Mouse (Mus musculus) CH12.LX (cell line): ENCODE data around the gene Sptbn1. TPM values are rescaled to one million over a fixed set of nuclear protein-coding genes. Genes with fewer than 3 reads are reported as not detected.

Experiments used
- DNase-seq: peaks from one replicate; pipeline ENCODE4 v3.0.0-alpha.2; 2013; ENCODE audit errors: extremely low read depth
- H3K27ac ChIP-seq: 2 replicates; pipeline ENCODE4 v1.5.1; 2012; ENCODE audit warnings: low read depth, mild to moderate bottlenecking, control low read depth, moderate library complexity; ENCODE audit not compliant: insufficient read depth
- H3K27me3 ChIP-seq: replicated peaks from 2 replicates; pipeline ENCODE3; 2012; ENCODE audit warnings: inconsistent platforms
- H3K36me3 ChIP-seq, 2 experiments: replicated peaks in 1 of 2; 2 replicates each; pipeline versions ENCODE3 to v1.6.1; 2012; ENCODE audit warnings: inconsistent platforms in 1 of 2, low read length in 1 of 2, mild to moderate bottlenecking in 1 of 2, mixed read lengths in 1 of 2, moderate library complexity in 1 of 2; ENCODE audit not compliant: control insufficient read depth in 1 of 2, insufficient read depth in 1 of 2
- H3K4me1 ChIP-seq, 2 experiments: 2 replicates each; pipeline ENCODE4 v1.6.1; 2012; ENCODE audit warnings: inconsistent platforms in 1 of 2, moderate library complexity in 1 of 2; ENCODE audit not compliant: insufficient read depth in 2 of 2, control insufficient read depth in 1 of 2
- H3K4me2 ChIP-seq: 2 replicates; pipeline ENCODE4 v1.6.1; 2012; ENCODE audit warnings: low read depth, mild to moderate bottlenecking, control low read depth; ENCODE audit not compliant: poor library complexity, insufficient read depth, severe bottlenecking
- H3K4me3 ChIP-seq, 3 experiments: fragments of 150-350 bp in 1 of 3; sonication (generic) in 1 of 3; replicated peaks in 1 of 3; 2 replicates each; pipeline versions ENCODE3 to v1.5.1; 2011 to 2012; ENCODE audit warnings: low read depth in 2 of 3, low read length in 2 of 3, mild to moderate bottlenecking in 2 of 3, moderate library complexity in 2 of 3, control low read depth in 1 of 3, improper control_type of control experiment in 1 of 3, inconsistent platforms in 1 of 3, mixed read lengths in 1 of 3; ENCODE audit not compliant: poor library complexity in 1 of 3
- H3K79me2 ChIP-seq: replicated peaks from 2 replicates; pipeline ENCODE4 v1.6.1; 2012; ENCODE audit warnings: mild to moderate bottlenecking, moderate library complexity; ENCODE audit not compliant: control insufficient read depth, poor library complexity, insufficient read depth, severe bottlenecking; ENCODE audit errors: extremely low read depth
- H3K9ac ChIP-seq: 2 replicates; pipeline ENCODE4 v1.6.1; 2012; ENCODE audit warnings: low read depth, mild to moderate bottlenecking, control low read depth, moderate library complexity; ENCODE audit not compliant: insufficient read depth
- H3K9me3 ChIP-seq: replicated peaks from 2 replicates; pipeline ENCODE3; 2012; ENCODE audit warnings: low read length, inconsistent platforms, mixed read lengths
- CHD1 ChIP-seq: IDR thresholded peaks from 2 replicates; pipeline ENCODE4 v1.6.1; 2012; ENCODE audit warnings: low read depth, low read length, improper control_type of control experiment, inconsistent platforms
- CHD2 ChIP-seq: IDR thresholded peaks from 2 replicates; pipeline ENCODE4 v1.6.1; 2011; ENCODE audit warnings: low read length, improper control_type of control experiment
- CTCF ChIP-seq, 2 experiments: IDR thresholded peaks in 1 of 2; conservative IDR thresholded peaks in 1 of 2; 2 replicates each; pipeline ENCODE4 v1.5.1; 2011 to 2012; ENCODE audit warnings: low read depth in 2 of 2, low read length in 2 of 2, improper control_type of control experiment in 1 of 2, inconsistent platforms in 1 of 2, mild to moderate bottlenecking in 1 of 2, moderate library complexity in 1 of 2
- E2F4 ChIP-seq: IDR thresholded peaks from 2 replicates; pipeline ENCODE4 v1.6.1; 2011; ENCODE audit warnings: low read depth, low read length, improper control_type of control experiment; ENCODE audit not compliant: insufficient replicate concordance
- ETS1 ChIP-seq: conservative IDR thresholded peaks from 2 replicates; pipeline ENCODE4 v1.6.1; 2012; ENCODE audit warnings: low read depth, mild to moderate bottlenecking, inconsistent platforms, low read length, improper control_type of control experiment, moderate library complexity
- JUN ChIP-seq: IDR thresholded peaks from 2 replicates; pipeline ENCODE4 v1.6.1; 2011; ENCODE audit warnings: low read depth, mild to moderate bottlenecking, low read length, improper control_type of control experiment, moderate library complexity; ENCODE audit not compliant: insufficient read depth
- JUND ChIP-seq: conservative IDR thresholded peaks from 2 replicates; pipeline ENCODE4 v1.6.1; 2011; ENCODE audit warnings: low read depth, low read length, improper control_type of control experiment
- MAFK ChIP-seq: IDR thresholded peaks from 2 replicates; pipeline ENCODE4 v1.6.1; 2011; ENCODE audit warnings: low read length, improper control_type of control experiment; ENCODE audit not compliant: insufficient replicate concordance
- MAX ChIP-seq: IDR thresholded peaks from 2 replicates; pipeline ENCODE4 v1.6.1; 2011; ENCODE audit warnings: low read length, improper control_type of control experiment
- MAZ ChIP-seq: IDR thresholded peaks from 2 replicates; pipeline ENCODE4 v1.6.1; 2012; ENCODE audit warnings: low read depth, mild to moderate bottlenecking, inconsistent platforms, low read length, improper control_type of control experiment, moderate library complexity
- MXI1 ChIP-seq: IDR thresholded peaks from 2 replicates; pipeline ENCODE4 v1.6.1; 2011; ENCODE audit warnings: mild to moderate bottlenecking, low read depth, low read length, improper control_type of control experiment
- MYC ChIP-seq: IDR thresholded peaks from 2 replicates; pipeline ENCODE4 v1.6.1; 2011; ENCODE audit warnings: low read depth, mild to moderate bottlenecking, improper control_type of control experiment, low read length
- NELFE ChIP-seq: IDR thresholded peaks from 2 replicates; pipeline ENCODE4 v1.6.1; 2011; ENCODE audit warnings: low read depth, low read length, improper control_type of control experiment
- NRF1 ChIP-seq: IDR thresholded peaks from 2 replicates; pipeline ENCODE4 v1.6.1; 2014; ENCODE audit warnings: low read depth, mild to moderate bottlenecking, inconsistent platforms, low read length, improper control_type of control experiment, moderate library complexity
- POLR2AphosphoS2 ChIP-seq: IDR thresholded peaks from 2 replicates; pipeline ENCODE4 v1.6.1; 2011; ENCODE audit warnings: low read depth, low read length, improper control_type of control experiment
- SIN3A ChIP-seq: IDR thresholded peaks from 2 replicates; pipeline ENCODE4 v1.6.1; 2012; ENCODE audit warnings: low read length, improper control_type of control experiment, inconsistent platforms
- TBP ChIP-seq: conservative IDR thresholded peaks from 2 replicates; pipeline ENCODE4 v1.6.1; 2011; ENCODE audit warnings: low read depth, low read length, improper control_type of control experiment
- UBTF ChIP-seq: IDR thresholded peaks from 2 replicates; pipeline ENCODE4 v1.6.1; 2012; ENCODE audit warnings: low read depth, mild to moderate bottlenecking, inconsistent platforms, low read length, improper control_type of control experiment, moderate library complexity
- USF2 ChIP-seq: conservative IDR thresholded peaks from 2 replicates; pipeline ENCODE4 v1.6.1; 2011; ENCODE audit warnings: low read depth, low read length, improper control_type of control experiment
- ZC3H11A ChIP-seq: IDR thresholded peaks from 2 replicates; pipeline ENCODE4 v1.6.1; 2012; ENCODE audit warnings: low read depth, mild to moderate bottlenecking, inconsistent platforms, low read length, improper control_type of control experiment
- ZKSCAN1 ChIP-seq: IDR thresholded peaks from 2 replicates; pipeline ENCODE4 v1.6.1; 2012; ENCODE audit warnings: low read depth, inconsistent platforms, low read length, improper control_type of control experiment, borderline replicate concordance
- ZMIZ1 ChIP-seq: IDR thresholded peaks from 2 replicates; pipeline ENCODE4 v1.6.1; 2012; ENCODE audit warnings: low read depth, mild to moderate bottlenecking, inconsistent platforms, low read length, improper control_type of control experiment
- ZNF384 ChIP-seq: IDR thresholded peaks from 2 replicates; pipeline ENCODE4 v1.6.1; 2012; ENCODE audit warnings: low read depth, low read length, improper control_type of control experiment, inconsistent platforms
- dilution Hi-C: fragments of 300-500 bp; cut with MboI; formaldehyde crosslinking; loops from 2 replicates; pipeline ENCODE4 v1.14.3; 2020; ENCODE audit warnings: low sequenced_read_pairs; ENCODE audit not compliant: extremely low pct_unique_long_range_greater_than_20kb, extremely low pct_ligation_motif_present
- in situ Hi-C: fragments of 300-500 bp; cut with MboI; formaldehyde crosslinking; loops from 3 replicates; pipeline ENCODE4 v1.14.3; 2019; ENCODE audit warnings: low sequenced_read_pairs, low pct_ligation_motif_present, low pct_unique_long_range_greater_than_20kb, mixed read lengths
- polyA plus RNA-seq: library from polyadenylated mRNA; unstranded; fragments of >175 nt; gene quantifications from 2 replicates; pipeline ENCODE4 v1.2.1, GENCODE M21; 2012; ENCODE audit warnings: low read depth; ENCODE audit not compliant: insufficient read length
- total RNA-seq, 2 experiments: library from RNA; depleted of rRNA; stranded (reverse); fragments of 300-350 nt in 1 of 2; fragments of >200 nt in 1 of 2; gene quantifications; 2 replicates each; pipeline ENCODE4 v1.2.3; 2012 to 2014

Gene Sptbn1
- total and polyA plus RNA-seq, 3 experiments: 38.2 to 54.7 (median 43.7) TPM

GRCm38 (mm10) chr11:30217496-30217895, 50.5 kb downstream of the Sptbn1 start:
- peaks cover 0 to 1% of the 10 kb centered on the region in 2 experiments for H3K36me3 ChIP-seq

GRCm38 (mm10) chr11:30211663-30212416, 56.1 kb downstream of the Sptbn1 start:
- no peak overlapping the region for H3K9ac ChIP-seq
- dilution Hi-C loops: no loop called here
- H3K4me2 ChIP-seq: no peak overlapping the region
- in situ Hi-C loops: loop anchor here (25.0 kb wide), 1 partner anchor 500 kb away; no protein-coding TSS in a partner anchor
- no peaks in the 10 kb centered on the region for H3K9me3 ChIP-seq
- no peaks in the 10 kb centered on the region for H3K79me2 ChIP-seq
- no peaks in the 10 kb centered on the region for H3K4me1 ChIP-seq
- H3K4me3 ChIP-seq: no peak overlapping the region
- H3K36me3 ChIP-seq: peaks cover 0 to 1% of the 10 kb centered on the region in 2 experiments
- no peak for TF ChIP-seq MXI1
- TF ChIP-seq ETS1: no peak
- TF ChIP-seq TBP: no peak
- no peak for TF ChIP-seq POLR2AphosphoS2
- TF ChIP-seq ZNF384: no peak
- no peak for TF ChIP-seq CTCF (conservative IDR thresholded peaks at IDR 0.05 in 1 of 2, IDR thresholded peaks at IDR 0.05 in 1 of 2; ENCODE audit: low read depth in 2 of 2, low read length in 2 of 2)
- no peak for TF ChIP-seq ZKSCAN1
- no peak for TF ChIP-seq ZC3H11A
- TF ChIP-seq MAX: no peak
- no peak for TF ChIP-seq E2F4
- no peak for TF ChIP-seq UBTF
- TF ChIP-seq MAZ: no peak
- TF ChIP-seq USF2: no peak
- TF ChIP-seq JUND: no peak
- no peak for DNase-seq
- no peak overlapping the region for H3K27ac ChIP-seq
- no peaks in the 10 kb centered on the region for H3K27me3 ChIP-seq

More at GRCm38 (mm10) chr11:30217496-30217895, 50.5 kb downstream of the Sptbn1 start:
- dilution Hi-C loops (no loop called here), in situ Hi-C loops (loop anchor here (25.0 kb wide), 1 partner anchor 505 kb away; no protein-coding TSS in a partner anchor)
- H3K27ac ChIP-seq: no peak overlapping the region
- H3K9ac ChIP-seq: no peak overlapping the region
- H3K27me3 ChIP-seq: no peaks in the 10 kb centered on the region
- H3K4me3 ChIP-seq: no peak overlapping the region
- H3K9me3 ChIP-seq: no peaks in the 10 kb centered on the region
- DNase-seq: no peak
- TF ChIP-seq NELFE (no peak), NRF1 (no peak), MYC (no peak), CHD1 (no peak), CHD2 (no peak), ZNF384 (no peak), MXI1 (no peak), MAFK (no peak), ZMIZ1 (no peak), ZC3H11A (no peak), SIN3A (no peak), ZKSCAN1 (no peak), ETS1 (no peak), MAZ (no peak), USF2 (no peak), JUN (no peak)
- TF ChIP-seq, all 38 proteins: peak for 0
- Histone ChIP-seq H3K79me2 (no peaks in the 10 kb centered on the region), H3K4me2 (no peak overlapping the region), H3K4me1 (no peaks in the 10 kb centered on the region)
